Mouse (Mus musculus) layer of hippocampus, adult 18-20 months (tissue): ENCODE data around the gene Srd5a3. TPM values are rescaled to one million over a fixed set of nuclear protein-coding genes. Genes with fewer than 3 reads are reported as not detected.
A peak's percentile ranks its signal among the peaks of the same experiment; 100 is the strongest.
"Not testable (repeated sequence)": the region's sequence is repeated elsewhere in the genome, so short reads cannot be mapped to it uniquely, and the experiment has no call there.

Experiments used
- DNase-seq, 2 experiments: peaks; one replicate each; pipeline ENCODE4 v3.0.0; 2022; ENCODE audit warnings: low spot score in 2 of 2
- long read RNA-seq: library from polyadenylated mRNA; stranded (forward); transcript quantifications from one replicate; pipeline ENCODE4 v2.0.0, GENCODE M21; 2021
- total RNA-seq, 2 experiments: library from RNA; stranded (reverse); gene quantifications; 2 replicates each; pipeline ENCODE4 v1.2.3; 2021

Gene Srd5a3
- total RNA-seq = 10 to 100 TPM; 17.2 to 18.3 TPM
- long read RNA-seq, transcript Srd5a3-201 (6 exons, 1,747 nt) = major isoform, 20 of 21 reads
- long read RNA-seq, partial matches to known transcripts = 1 of 21 reads
- long read RNA-seq, other reads (novel, unspliced or antisense) = 0 of 21 reads

GRCm38 (mm10) chr5:76139808-76140729, at the start of gene Srd5a3:
Gene Srd5a3, plus strand, starts transcription at chr5:76140271.
- DNase-seq = peak; percentile 88 to 95

GRCm38 (mm10) chr5:76103809-76104208, 36.3 kb upstream of the Srd5a3 start:
- DNase-seq = not testable (repeated sequence)

GRCm38 (mm10) chr5:76107306-76107705, 32.8 kb upstream of the Srd5a3 start:
- DNase-seq = no peak

- no peak for DNase-seq
These were observed 31.6 kb upstream of the Srd5a3 start for GRCm38 (mm10) chr5:76108496-76108895.

GRCm38 (mm10) chr5:76111173-76111572, 28.9 kb upstream of the Srd5a3 start:
- no peak for DNase-seq

GRCm38 (mm10) chr5:76112016-76112415, 28.1 kb upstream of the Srd5a3 start:
- DNase-seq = no peak

GRCm38 (mm10) chr5:76115436-76116041, 24.5 kb upstream of the Srd5a3 start:
- no peak for DNase-seq

GRCm38 (mm10) chr5:76118441-76118840, 21.6 kb upstream of the Srd5a3 start:
- DNase-seq = peak; percentile 54 to 81

GRCm38 (mm10) chr5:76120634-76121033, 19.4 kb upstream of the Srd5a3 start:
- DNase-seq = no peak

- peak in 1 of 2 experiments; percentile 26 for DNase-seq
These were observed 12.3 kb upstream of the Srd5a3 start for GRCm38 (mm10) chr5:76127584-76128316.

GRCm38 (mm10) chr5:76130292-76130691, 9.8 kb upstream of the Srd5a3 start:
- peak; percentile 13 to 52 for DNase-seq

- no peak for DNase-seq
These were observed 8.1 kb upstream of the Srd5a3 start for GRCm38 (mm10) chr5:76131990-76132389.

- DNase-seq = no peak
These were observed 4.4 kb upstream of the Srd5a3 start for GRCm38 (mm10) chr5:76135644-76136043.

GRCm38 (mm10) chr5:76136271-76136670, 3.8 kb upstream of the Srd5a3 start:
- no peak for DNase-seq

GRCm38 (mm10) chr5:76137586-76137985, 2.5 kb upstream of the Srd5a3 start:
- no peak for DNase-seq

- DNase-seq = no peak
These were observed 2.0 kb upstream of the Srd5a3 start for GRCm38 (mm10) chr5:76138071-76138470.

GRCm38 (mm10) chr5:76138512-76138911, 1.6 kb upstream of the Srd5a3 start:
- peak; percentile 18 to 49 for DNase-seq

- DNase-seq = peak in 1 of 2 experiments; percentile 23
These were observed 850 bp upstream of the Srd5a3 start for GRCm38 (mm10) chr5:76139171-76139671.

- DNase-seq = no peak
These were observed 627 bp downstream of the Srd5a3 start for GRCm38 (mm10) chr5:76140730-76141066.

- no peak for DNase-seq
These were observed 3.3 kb downstream of the Srd5a3 start for GRCm38 (mm10) chr5:76143356-76143755.

- DNase-seq = no peak
These were observed 6.3 kb downstream of the Srd5a3 start for GRCm38 (mm10) chr5:76146401-76146800.
